Comparison of ENCODE assay signal across 11 mouse cellular contexts in the genomic region with DNA sequence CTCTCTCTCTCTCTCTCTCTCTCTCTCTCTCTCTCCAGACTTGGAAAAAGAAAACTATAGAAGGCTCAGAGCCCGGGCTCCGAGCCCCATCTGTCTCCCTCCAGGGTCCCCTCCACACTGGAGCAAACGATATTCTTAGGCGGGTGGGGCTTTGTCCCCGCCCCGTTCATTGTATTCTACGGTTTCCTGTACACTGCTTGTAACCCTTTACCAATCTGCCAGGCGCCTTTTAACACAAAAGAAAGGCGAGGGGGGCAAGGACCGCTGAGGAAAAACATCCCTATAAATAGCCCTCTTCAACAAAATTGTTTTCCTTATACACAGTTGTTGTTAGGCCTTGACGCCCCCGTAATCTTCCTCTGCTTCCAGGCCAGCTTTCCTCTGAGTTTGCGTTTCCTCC. TPM values are rescaled to one million over a fixed set of nuclear protein-coding genes. Genes with fewer than 3 reads are reported as not detected.
DNase-seq lines count a peak whose midpoint lies in the region; ATAC-seq and TF ChIP-seq lines count a peak whose summit lies in the region.
"Had no signal": no experiment of that assay in that cellular context is flagged by ENCODE, and none has a peak within 500 bp of the region (broad histone marks: within the 10 kb centered on the region; RNA-seq: fewer than 3 reads in every experiment).

No protein-coding gene starts in this region.

- H3K4me2 ChIP-seq in intestine, embryonic 16.5 days (ENCODE audit: low read depth, low read length) = no peak overlapping the region
- H3K4me2 ChIP-seq in intestine, postnatal 0 days (replicated peaks; ENCODE audit: low read depth) = no peak overlapping the region
- H3K4me2 ChIP-seq: limb, embryonic 15.5 days; midbrain, embryonic 11.5 days had no signal

- no peak overlapping the region for H3K4me3 ChIP-seq in intestine, embryonic 16.5 days (ENCODE audit: low read length)
- no peak overlapping the region for H3K4me3 ChIP-seq in intestine, postnatal 0 days (ENCODE audit: low read depth, low read length)
- H3K4me3 ChIP-seq in heart, embryonic 10.5 days = no peak overlapping the region
- H3K4me3 ChIP-seq: limb, embryonic 15.5 days had no signal

- H3K36me3 ChIP-seq in intestine, embryonic 16.5 days (ENCODE audit: control insufficient read depth, insufficient read depth, low read length) = no peaks in the 10 kb centered on the region
- H3K36me3 ChIP-seq in intestine, postnatal 0 days (ENCODE audit: control insufficient read depth, insufficient read depth) = no peaks in the 10 kb centered on the region
- H3K36me3 ChIP-seq in heart, embryonic 10.5 days = no peaks in the 10 kb centered on the region
- H3K36me3 ChIP-seq: limb, embryonic 15.5 days had no signal

- no peaks in the 10 kb centered on the region for H3K4me1 ChIP-seq in intestine, embryonic 16.5 days (ENCODE audit: control insufficient read depth, insufficient read depth, low read length)
- H3K4me1 ChIP-seq in intestine, postnatal 0 days (replicated peaks; ENCODE audit: control insufficient read depth, insufficient read depth, low read length) = no peaks in the 10 kb centered on the region
- H3K4me1 ChIP-seq in heart, embryonic 10.5 days = peaks cover 11% of the 10 kb centered on the region

- DNase-seq in heart, embryonic 10.5 days (ENCODE audit: low spot score) = peak; percentile 71
- DNase-seq in kidney, adult 9 months = peak; percentile 45
- peak; percentile 77 for DNase-seq in lung, postnatal 10 days
- DNase-seq in frontal cortex, postnatal 10 days (ENCODE audit: low spot score in 2 of 2) = no peak
- DNase-seq in thymus, postnatal 10 days (ENCODE audit: low spot score in 2 of 2) = no peak
- no peak for DNase-seq in retina, embryonic 14.5 days (ENCODE audit: low spot score)
- DNase-seq: cerebellum, adult 9-10 months had no signal

- peak; percentile 59 for ATAC-seq in intestine, embryonic 16.5 days
- no peak for ATAC-seq in intestine, postnatal 0 days

- H3K9ac ChIP-seq in intestine, embryonic 16.5 days (ENCODE audit: low read depth, low read length) = no peak overlapping the region
- H3K9ac ChIP-seq in intestine, postnatal 0 days (ENCODE audit: low read depth, low read length) = no peak overlapping the region
- H3K9ac ChIP-seq: limb, embryonic 15.5 days had no signal

- TF ChIP-seq CTCF in intestine, postnatal 0 days (IDR thresholded peaks at IDR 0.05; ENCODE audit: low read depth) = no peak

- no peaks in the 10 kb centered on the region for H3K27me3 ChIP-seq in intestine, embryonic 16.5 days (replicated peaks; ENCODE audit: control insufficient read depth, insufficient read depth, low read length)
- H3K27me3 ChIP-seq in intestine, postnatal 0 days (replicated peaks; ENCODE audit: control insufficient read depth, insufficient read depth, low read length) = no peaks in the 10 kb centered on the region
- no peaks in the 10 kb centered on the region for H3K27me3 ChIP-seq in heart, embryonic 10.5 days (ENCODE audit: insufficient read depth, poor library complexity, severe bottlenecking)
- H3K27me3 ChIP-seq: limb, embryonic 15.5 days had no signal

- WGBS in intestine, embryonic 16.5 days = 64% methylated on average over 13 of the region's 13 CpGs
- whole genome bisulfite sequencing in intestine, postnatal 0 days = 59% methylated on average over 13 of the region's 13 CpGs
- 57% methylated on average over 13 of the region's 13 CpGs for WGBS in heart, embryonic 10.5 days

- no peaks in the 10 kb centered on the region for H3K9me3 ChIP-seq in intestine, embryonic 16.5 days (ENCODE audit: control insufficient read depth, low read length)
- no peaks in the 10 kb centered on the region for H3K9me3 ChIP-seq in intestine, postnatal 0 days (ENCODE audit: control insufficient read depth)
- H3K9me3 ChIP-seq in heart, embryonic 10.5 days = no peaks in the 10 kb centered on the region
- H3K9me3 ChIP-seq: limb, embryonic 15.5 days had no signal

- no peak overlapping the region for H3K27ac ChIP-seq in intestine, embryonic 16.5 days (ENCODE audit: low read length)
- H3K27ac ChIP-seq in intestine, postnatal 0 days (ENCODE audit: low read depth, low read length) = no peak overlapping the region
- peak overlapping the region; percentile 42; the same call in 1 of the 2 replicates for H3K27ac ChIP-seq in heart, embryonic 10.5 days
- H3K27ac ChIP-seq: limb, embryonic 15.5 days had no signal

RNA-seq across cellular contexts. Expression of a gene that starts 11.9 kb away (rescaled TPM):
- polyA plus RNA-seq in intestine, embryonic 16.5 days (2015; fragmentation: Nextera tagmentation; extraction: Ambion mirVana) = 5.7 TPM in 2 replicates
- 2.8 and 3.1 TPM in 2 replicates for polyA plus RNA-seq in intestine, postnatal 0 days (2015; fragmentation: Nextera tagmentation; extraction: Ambion mirVana)
- polyA plus RNA-seq in heart, embryonic 10.5 days (2016; fragmentation: Nextera tagmentation; extraction: Ambion mirVana) = 27.7 and 37.4 TPM in 2 replicates

RNA-seq across cellular contexts. Expression of a gene that starts 17.1 kb away (rescaled TPM):
- 21.7 and 22.0 TPM in 2 replicates for polyA plus RNA-seq in intestine, embryonic 16.5 days (2015; fragmentation: Nextera tagmentation; extraction: Ambion mirVana)
- polyA plus RNA-seq in intestine, postnatal 0 days (2015; fragmentation: Nextera tagmentation; extraction: Ambion mirVana) = 21.2 and 23.5 TPM in 2 replicates
- polyA plus RNA-seq in heart, embryonic 10.5 days (2016; fragmentation: Nextera tagmentation; extraction: Ambion mirVana) = 28.5 and 34.6 TPM in 2 replicates

Comparison
In these comparisons a context has a peak if more than half of its experiments do, and no peak if none do; other contexts are left out.
1. DNase-seq: peak in heart, embryonic 10.5 days (single experiment), kidney, adult 9 months (single experiment) and lung, postnatal 10 days (single experiment); none in frontal cortex, postnatal 10 days (0 of 2), thymus, postnatal 10 days (0 of 2) and retina, embryonic 14.5 days (single experiment).